Mouse (Mus musculus) ZHBTc4 (cell line): ENCODE measurements around the gene Efhd2.
A peak's percentile ranks its signal among the peaks of the same experiment; 100 is the strongest.

Source experiments
- DNase-seq: peaks from one replicate; pipeline ENCODE4 v3.0.0-alpha.2; 2011; ENCODE audit warnings: low read depth, low spot score

The Efhd2 gene

DNA sequence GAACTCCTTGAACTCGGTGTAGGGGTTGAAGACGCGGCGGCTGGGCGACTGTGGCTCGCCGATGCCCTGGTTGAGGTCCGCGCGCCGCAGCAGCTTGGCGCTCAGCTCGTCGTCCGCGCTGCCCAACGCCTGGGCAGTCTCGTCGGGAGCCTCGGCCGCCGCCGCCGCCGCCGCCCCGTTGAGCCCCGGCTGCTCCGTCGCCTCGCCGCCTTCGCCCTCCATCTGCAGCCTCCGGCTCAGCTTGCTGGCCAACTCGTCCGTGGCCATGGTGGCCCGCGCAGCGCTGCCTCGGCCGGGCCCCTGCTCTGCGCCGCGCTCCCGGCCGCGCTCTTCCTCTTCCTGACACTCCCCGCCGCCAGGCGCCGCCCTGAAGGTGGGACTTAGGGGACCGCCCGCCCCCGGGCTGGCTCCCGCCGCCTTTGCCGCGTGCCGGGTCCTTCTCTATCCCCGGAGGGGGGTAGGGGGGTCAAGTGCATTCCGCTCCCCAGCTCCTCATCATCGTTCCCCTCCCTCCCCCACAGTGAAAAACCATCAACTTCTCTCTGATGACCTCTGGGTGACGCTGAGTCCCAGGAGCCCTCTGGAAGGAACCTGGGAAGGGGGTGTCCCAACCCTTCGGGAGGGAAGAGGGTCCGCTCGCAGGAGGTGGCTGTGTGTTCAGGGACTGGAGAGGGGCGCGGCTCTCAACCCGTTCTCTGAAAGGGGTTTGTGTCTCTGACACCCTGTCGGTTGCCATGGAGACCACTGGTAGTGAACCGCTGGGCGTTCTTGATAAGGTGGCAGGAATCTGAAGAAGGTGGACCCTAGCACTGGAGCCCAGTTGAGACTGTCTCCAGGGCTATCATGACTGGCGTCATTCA lies at the start of gene Efhd2:
Efhd2 (minus strand) TSS at position 320 of the 860 bp plus-strand sequence.
- DNase-seq, result peak; percentile 91

DNA sequence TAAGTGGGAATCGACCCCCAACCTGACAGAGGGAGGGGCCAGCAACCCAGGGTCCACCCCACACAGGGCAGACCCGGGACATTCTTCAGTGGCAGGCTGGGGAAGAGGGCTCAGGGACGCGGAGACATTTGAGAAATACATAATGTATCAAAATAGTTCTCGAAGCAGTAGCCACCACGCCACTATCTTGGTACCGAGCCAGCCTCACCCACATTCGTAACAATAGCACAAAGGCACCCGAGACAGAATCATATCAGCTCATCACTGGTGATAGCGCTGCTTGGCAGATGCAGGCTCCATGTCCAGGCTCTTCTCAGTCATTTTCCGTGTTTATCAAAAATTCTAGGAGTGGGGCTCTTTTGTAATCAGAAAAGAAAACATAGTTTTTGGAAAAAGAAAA lies 49.2 kb upstream of the Efhd2 start:
- no peak for DNase-seq

DNA sequence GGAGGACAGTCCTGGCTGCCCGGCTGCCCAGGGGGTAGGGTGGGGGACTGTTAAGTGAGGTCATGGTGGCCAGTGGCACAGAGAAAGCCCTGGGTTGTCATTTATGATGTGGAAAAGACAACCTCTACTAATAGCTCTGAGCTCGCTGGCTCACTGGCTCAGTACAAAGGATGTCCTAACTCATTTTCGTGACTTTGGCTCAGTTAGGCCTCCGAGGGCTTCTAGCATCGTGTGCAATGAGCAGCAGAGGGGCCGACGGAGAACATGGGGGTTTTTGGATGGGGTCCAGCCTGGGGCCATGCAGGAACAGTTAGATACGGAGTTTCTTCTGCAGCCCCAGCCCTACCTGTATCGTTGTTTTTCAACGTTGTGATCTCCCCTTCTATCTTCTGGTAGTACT lies 45.7 kb upstream of the Efhd2 start:
- no peak for DNase-seq

DNA sequence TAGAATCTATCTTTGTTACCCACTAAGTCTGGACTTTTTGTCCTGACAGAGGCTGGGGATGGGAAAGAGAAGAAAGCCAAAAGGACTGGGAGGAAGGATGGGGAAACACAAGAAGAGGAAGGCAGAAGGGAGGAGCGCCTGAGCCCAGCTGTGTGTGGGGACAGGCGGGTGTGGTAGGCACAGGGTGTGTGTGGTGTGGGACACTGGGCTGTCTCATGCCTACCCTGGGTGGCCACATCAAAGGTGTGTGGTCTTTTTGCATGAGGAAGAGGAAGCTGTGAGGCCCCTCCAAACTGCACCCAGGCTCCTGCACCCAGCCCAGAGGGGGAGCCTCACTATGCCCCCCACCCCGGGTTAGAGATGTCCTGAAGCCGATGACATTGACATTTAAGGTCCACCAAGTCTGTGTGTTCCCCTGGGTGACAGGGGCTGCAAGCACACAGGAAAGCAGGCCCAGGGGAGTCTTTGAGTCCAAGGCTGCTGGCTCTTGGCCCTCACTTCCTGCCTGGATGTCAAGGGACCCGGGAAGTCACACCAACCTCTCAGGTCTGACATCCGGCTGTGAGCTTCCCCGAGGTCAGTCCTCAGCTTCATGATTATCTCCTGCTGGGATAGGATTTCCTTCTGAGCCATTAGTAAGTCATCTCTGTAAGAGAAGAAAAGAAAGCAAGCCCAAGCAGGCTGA lies 43.2 kb upstream of the Efhd2 start:
- no peak for DNase-seq

DNA sequence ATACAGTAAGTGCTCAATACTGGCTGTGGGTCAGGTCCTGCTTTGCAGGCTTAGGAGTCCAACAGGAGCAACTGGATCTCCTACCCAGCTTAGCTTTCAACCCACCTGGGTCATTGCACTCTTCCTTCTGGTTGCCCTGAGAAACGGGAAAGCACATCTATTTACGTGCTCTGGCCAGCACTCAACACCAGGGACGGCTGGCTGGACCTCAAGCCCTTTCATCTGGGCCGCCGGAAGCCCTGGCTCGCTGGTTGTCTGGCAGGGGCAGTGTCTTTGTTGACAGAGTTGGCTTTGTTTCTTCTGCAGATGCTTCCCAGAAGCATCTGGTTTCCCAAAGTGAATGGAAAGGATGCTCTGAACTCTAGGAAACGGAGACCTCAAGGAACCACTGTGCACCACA lies 39.3 kb upstream of the Efhd2 start:
- no peak for DNase-seq

DNA sequence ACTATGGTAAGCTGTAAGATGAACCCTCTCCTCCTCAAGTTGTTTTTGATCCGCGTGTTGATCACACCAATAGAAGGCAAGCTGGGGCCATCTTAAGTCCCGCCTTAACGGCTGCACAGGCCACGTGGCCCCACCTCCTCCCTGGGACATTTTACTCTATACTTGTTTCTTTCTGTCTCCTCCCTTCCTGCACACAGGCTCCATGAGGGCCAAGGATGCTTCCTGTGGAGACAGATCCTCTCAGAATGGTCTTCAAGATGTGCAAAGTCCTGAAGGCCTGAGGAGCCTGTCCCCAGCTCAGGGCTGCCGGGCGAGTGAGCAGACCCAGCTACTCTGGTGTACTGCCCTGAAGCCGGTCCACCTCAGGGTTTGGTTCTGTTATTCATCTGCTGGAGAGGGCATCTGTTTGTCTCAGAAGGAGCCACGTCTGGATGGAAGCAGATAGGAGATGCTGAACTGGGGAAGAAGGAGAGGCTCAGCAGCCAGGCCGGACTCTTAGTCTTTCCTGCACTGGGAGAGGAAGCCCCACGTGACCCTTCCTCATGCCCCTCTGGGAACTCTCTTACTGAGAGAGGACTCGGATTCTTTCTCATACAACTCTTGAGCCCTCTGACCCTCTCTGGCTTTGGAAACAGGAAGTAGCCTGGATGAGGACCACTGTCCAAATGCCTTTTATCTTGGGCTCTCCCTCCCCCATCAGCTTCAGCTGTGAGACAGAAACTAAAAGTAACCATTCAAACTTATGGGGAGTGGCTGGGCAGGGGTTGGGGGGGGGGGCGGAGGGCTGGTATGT lies 38.7 kb upstream of the Efhd2 start:
- DNase-seq, result no peak

DNA sequence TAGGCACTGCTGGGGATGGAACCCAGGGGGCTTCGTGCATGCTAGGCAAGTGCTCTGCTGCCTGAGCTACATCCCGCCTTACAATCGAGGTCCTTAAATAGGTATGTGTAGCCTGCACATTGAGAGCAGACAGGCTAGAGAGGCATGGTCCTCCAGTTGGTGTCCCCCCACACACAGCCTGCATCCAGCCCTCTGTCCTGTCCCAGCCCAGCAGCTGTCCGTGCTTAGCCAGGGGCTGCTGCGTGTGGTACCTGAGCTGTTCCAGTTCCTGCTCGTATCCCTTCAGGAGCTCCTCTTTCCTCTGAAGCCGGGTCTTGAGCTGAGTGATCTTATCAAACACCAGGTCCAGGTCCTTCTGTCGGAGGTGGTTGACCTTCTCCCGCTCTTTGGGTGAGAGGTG lies 30.0 kb upstream of the Efhd2 start:
- no peak for DNase-seq

DNA sequence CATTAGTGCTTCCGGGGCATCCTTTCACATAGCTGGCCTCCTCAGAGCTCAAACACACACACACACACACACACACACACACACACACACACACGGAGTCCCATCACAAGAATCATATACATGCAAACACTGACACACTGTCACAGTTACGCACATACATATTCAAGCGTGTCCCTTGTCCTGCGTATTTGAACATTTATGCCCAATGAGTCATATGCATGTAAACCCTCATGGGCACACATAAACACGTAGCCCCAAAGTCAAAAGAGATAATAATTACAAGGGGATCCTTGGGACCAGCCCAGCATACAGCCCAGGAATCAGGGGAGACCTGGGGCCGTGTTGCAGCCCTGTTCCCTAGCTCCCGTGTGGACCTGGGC lies 27.7 kb upstream of the Efhd2 start:
- DNase-seq, result no peak

DNA sequence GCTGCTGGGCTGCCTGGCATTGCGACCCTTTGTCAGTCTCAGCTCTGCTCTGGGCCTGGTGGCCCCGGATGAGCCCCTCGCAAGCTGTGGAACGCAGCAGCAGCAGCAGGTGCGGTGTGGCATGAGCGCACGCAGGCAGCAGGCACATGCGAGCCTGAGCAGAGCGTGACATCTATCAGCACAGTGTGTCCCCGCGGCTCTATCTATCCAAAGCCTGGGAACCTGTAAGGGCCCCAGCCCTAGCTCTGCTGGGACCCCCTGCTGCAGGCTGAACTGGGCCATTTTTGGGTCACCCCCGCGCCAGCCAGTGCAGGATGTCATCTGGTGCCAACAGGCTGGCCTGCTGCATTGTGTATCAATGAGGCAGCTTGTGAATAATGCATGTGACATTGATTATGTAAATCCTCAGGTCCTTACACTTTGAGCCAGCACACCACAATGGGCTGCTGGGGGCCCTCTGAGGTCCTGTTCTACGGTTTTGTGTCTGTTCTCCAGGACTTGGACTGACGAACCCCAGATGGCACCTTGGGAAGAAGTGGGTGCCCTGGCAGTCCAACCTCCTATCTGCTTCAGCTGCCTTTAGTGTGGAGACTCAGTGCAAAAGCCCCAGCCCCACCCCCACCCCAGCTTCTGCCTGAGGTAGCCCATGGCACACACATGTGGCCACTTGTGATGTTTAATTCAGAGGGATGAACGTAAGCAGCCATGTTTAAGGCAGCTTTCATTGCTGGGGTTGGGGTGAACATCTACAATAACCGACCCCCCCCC lies 27.2 kb upstream of the Efhd2 start:
- DNase-seq, result no peak

DNA sequence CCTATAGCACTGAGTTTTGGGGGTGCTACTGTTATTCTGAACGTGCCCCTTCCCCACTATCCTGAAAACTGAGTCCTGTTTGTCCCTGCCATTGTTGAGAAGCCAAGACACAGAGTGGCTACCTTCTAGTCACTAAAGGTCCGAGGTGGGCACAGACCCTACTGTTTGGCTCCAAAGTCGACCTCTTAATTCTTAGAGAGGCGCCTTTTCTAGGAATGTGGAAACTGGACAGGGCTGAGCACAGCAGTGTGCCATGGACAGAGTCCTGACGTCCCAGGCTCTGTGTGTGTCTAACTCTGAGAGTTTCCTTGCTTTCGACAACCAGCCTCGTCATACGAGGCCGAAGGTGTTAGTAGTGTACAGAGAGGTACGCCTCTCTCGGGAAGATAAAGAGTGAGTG lies 25.7 kb upstream of the Efhd2 start:
- no peak for DNase-seq

DNA sequence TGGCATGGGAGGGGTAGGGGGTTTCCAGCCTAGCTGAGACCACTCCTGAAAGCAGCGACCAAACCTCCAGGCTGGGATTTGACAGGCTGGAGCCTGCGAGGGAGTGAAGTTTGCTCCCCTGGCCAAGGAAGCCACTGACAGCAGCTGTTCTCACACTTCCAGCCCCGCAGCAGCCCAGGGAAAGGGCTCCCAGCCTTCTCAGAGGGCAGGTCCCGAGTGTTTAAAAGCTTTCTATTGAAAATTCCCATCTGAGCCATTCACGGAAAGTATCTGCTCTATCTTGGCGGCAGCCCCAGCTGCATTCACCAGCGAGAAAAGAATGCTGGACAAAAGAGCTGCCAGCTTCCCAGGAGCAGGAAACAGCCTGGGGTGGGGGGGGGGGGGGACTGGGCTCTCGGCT lies 25.2 kb upstream of the Efhd2 start:
- DNase-seq, result peak; percentile 40

DNA sequence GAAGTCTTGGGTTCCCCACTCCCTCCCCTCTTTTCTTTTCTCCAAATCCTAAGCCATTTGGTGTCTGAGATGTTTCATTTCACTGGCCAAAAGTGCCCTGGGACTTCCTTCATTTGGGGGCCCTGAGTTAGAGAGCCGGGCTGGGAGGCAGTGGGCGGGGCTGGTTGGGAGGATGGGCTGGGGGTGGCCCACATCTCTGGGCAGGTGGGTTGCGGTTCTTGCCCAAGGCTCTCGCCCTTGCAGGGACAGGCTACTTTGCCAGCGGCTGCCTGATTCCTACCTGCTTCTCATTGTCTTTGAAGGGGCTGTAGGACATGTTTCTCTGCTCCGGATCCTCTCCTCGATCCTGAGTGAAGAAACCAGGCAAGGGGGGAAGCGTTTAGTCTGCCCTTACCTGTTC lies 24.2 kb upstream of the Efhd2 start:
- no peak for DNase-seq

DNA sequence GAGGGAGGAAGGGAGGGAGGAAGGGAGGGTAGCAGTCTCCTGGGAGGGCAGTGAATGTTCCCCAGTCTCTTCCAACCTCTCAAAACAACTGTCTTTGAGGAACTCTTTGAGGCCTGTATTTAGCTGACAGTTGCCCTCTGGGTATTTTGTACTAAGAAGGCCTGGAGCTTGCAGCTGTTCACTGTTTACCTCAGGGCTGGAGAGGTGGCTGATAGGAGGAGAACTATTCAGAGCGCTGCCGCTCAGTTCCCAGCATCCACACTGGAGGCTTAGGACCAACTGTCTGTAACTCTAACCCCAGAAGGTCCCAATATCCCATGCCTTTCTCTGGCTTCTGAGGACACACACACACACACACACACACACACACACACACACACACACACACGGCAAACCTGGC lies 23.1 kb upstream of the Efhd2 start:
- DNase-seq, result no peak

DNA sequence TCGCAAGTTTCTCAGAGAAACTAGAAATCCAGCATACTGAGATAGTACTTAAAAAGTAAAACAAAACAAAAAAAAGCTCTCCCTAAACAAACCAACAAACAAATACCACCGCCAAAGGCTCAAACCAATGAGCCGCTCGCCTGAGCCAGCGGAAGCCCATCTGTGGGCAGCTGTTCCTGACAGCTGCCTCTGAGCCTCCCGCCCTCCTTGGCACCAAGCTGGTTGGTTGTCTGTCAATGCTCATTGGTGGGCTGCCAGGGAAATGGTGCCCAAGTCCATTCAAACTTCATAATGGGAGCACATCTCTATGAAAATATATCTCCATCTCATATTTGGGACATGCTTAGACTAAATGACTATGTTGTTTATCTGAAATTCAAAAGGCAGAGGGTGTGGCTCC lies 22.5 kb upstream of the Efhd2 start:
- DNase-seq, result no peak

DNA sequence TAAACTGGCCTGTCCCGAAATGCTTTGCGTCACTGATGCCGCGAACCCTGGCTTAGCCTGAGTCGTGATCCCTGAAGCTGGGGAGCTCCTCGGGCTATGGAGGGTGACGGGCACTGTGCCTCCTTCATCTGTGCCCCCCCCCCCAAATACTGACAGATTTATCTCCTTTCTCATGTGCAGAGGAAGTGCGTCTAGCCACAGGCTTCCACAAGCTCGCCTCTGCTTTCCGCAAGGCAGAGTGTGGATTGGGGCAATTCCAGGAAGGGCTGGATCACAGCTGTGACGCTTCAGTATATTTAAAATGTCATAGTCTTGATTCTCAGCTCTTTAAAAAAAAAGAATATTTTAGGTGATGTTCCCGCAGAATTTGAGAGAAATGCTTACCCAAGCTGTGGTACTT lies 21.1 kb upstream of the Efhd2 start:
- DNase-seq, result no peak

DNA sequence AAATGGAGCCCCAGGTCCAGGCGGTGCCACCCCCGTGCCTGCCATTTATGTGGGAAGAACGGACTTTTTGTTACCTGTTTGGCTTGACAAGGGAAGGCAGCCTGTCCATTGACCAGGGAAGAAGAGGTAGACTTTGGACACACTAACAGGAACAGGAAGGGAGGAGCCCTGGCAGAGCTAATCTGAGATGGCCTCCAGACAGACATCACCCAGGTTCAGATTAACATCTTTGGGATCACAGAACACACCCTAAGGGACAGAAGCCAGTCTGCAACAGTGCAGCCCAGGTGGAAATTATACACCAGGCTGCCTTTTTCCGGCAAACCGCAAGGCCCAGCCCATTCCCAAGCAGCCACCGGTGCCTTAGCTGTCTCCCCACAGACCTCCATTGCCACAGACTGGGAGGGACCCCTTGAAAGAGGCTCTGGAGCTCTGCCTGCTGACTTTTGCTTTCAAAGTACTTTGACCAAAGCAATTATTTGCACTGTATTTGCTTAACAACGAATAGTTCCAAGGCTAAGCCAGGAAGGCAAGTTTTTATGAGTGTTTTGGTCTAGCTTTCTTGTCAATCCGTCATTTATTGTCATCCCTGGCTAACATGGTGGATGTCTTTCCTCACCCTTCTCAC lies 18.6 kb upstream of the Efhd2 start:
- no peak for DNase-seq

DNA sequence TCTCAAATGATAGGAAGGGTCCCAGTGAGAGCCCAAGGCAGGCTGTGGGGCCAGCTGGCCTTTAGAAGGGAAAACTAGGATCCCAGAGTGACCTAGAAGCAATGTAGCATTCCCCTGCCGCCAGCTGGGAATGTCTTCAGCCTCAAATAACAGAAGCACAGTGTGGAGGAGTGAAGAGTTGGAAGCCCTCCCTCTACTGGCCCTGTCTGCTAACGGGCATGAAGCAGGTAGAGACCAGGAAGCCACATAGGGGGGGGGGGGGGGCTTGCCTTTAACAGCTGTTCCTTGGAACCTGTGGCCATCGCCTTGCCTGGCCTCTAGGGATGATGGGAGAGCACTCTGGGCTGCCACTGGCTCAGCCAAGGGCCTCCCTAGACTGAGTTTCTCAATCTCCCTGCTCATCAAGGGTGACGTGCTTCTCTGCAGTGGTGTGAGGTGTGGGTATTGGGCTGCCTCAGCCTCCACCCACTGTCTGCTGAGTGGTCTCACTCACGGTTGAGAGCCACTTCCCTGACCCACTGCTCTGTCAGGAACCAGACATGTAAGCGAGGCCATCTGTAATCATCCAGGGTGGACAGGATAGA lies 11.8 kb upstream of the Efhd2 start:
- no peak for DNase-seq

DNA sequence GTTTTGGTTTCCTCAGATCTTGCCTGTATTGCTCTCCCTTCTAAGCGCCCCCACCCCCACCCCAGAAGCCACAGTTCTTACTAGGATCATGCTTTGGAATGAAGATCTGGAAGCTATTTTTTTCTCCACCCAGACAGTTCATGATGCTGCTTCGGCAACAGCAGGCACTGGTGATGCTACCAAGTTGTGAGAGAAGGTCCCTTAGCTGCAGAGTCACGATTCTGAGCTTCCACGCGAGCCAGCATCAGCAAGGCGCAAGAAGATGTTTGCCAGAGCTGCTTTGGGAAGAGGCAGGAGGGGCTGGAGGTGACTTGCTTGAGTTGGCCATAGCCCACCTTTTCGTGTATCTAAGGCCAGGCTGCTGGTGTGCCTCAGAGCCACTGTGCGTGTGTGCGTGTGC lies 10.7 kb upstream of the Efhd2 start:
- DNase-seq, result no peak

DNA sequence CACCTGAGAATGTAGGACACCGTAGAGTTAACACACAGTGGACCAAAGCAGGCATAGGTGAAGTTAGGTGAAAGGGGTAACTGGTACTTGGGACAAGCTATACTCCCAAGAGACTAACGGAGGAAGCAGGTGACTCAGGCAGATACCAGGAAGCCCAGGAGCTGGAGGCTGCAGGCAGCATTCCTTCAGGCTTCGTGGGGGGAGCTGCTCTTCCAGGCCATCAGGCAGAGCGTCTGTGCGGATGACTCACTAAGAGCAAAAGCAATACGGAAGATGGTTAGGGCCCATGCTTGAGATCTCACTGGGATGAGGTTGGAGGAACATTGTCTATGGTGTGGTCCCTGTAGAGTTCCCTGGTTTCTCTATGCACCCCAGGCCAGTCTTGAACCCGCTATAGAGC lies 8.1 kb upstream of the Efhd2 start:
- DNase-seq, result no peak

DNA sequence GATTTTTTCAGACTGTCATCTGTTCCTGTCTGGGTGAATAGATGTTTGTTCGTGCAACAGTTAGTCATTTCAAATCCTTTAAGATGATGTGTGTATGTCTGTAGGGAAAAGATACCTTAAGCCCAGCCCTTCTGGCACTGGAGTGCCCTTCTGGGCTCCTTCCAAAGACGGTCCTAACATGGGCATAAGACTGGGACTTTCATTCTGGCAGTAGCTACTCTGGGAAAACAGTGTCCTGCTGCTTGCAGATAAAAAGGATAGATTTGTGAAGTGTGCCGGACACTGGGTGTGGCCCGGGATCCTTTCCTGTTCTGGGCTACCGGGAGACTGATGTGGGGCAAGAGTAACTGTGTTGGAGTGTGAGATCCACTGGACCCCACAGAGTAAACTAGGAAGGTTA lies 7.2 kb upstream of the Efhd2 start:
- DNase-seq, result no peak
